Mouse (Mus musculus): ENCODE measurements at regions not wholly inside any gene's neighbourhood (a gene's known extent, or its start where the extent isn't known, plus 50 kb on each side); places are given as distances from the start of the nearest gene placed in this dataset.

- no peak overlapping the region for H3K4me2 ChIP-seq (ENCODE audit: low read length)
- H3K36me3 ChIP-seq (ENCODE audit: control insufficient read depth, insufficient read depth) = no peaks in the 10 kb centered on the region
- no peaks in the 10 kb centered on the region; the same call in 1 of the 2 replicates for H3K4me1 ChIP-seq (replicated peaks; ENCODE audit: control insufficient read depth, insufficient read depth, low read length)
- H3K27ac ChIP-seq (ENCODE audit: low read length) = no peak overlapping the region
- no peak overlapping the region for H3K4me3 ChIP-seq (replicated peaks; ENCODE audit: low read length)
- 34% methylated on average over 4 of the region's 4 CpGs for whole genome bisulfite sequencing
- H3K9ac ChIP-seq (replicated peaks; ENCODE audit: low read depth, low read length) = no peak overlapping the region
- no peaks in the 10 kb centered on the region for H3K9me3 ChIP-seq (ENCODE audit: control insufficient read depth, low read length)
- H3K27me3 ChIP-seq (replicated peaks; ENCODE audit: control insufficient read depth, insufficient read depth, low read length) = no peaks in the 10 kb centered on the region
- ATAC-seq = peak; percentile 52
Observed at GRCm38 (mm10) chr17:9328886-9329455, 92.9 kb upstream of the Gm17728 start.

GRCm38 (mm10) chr17:9357572-9358159 lies 64.2 kb upstream of the Gm17728 start:
- no peaks in the 10 kb centered on the region for H3K4me1 ChIP-seq (replicated peaks; ENCODE audit: control insufficient read depth, insufficient read depth, low read length)
- H3K9me3 ChIP-seq (ENCODE audit: control insufficient read depth, low read length) = no peaks in the 10 kb centered on the region
- no peak overlapping the region for H3K27ac ChIP-seq (ENCODE audit: low read length)
- no peak overlapping the region for H3K9ac ChIP-seq (replicated peaks; ENCODE audit: low read depth, low read length)
- H3K27me3 ChIP-seq (replicated peaks; ENCODE audit: control insufficient read depth, insufficient read depth, low read length) = no peaks in the 10 kb centered on the region
- WGBS = 69% methylated on average over 5 of the region's 5 CpGs
- H3K36me3 ChIP-seq (ENCODE audit: control insufficient read depth, insufficient read depth) = no peaks in the 10 kb centered on the region
- no peak overlapping the region for H3K4me3 ChIP-seq (replicated peaks; ENCODE audit: low read length)
- H3K4me2 ChIP-seq (ENCODE audit: low read length) = no peak overlapping the region
- ATAC-seq = no peak
